Mouse (Mus musculus): ENCODE measurements around the gene Cntnap5a.

GRCm38 (mm10) chr1:116409836-116410235 is 725.3 kb downstream of the Cntnap5a start:
- TF ChIP-seq POLR2A (IDR thresholded peaks at IDR 0.05; ENCODE audit: insufficient read depth, low read depth, low read length) (no peak), CTCF (IDR thresholded peaks at IDR 0.05) (no peak)
